Mouse (Mus musculus) ES-E14 (cell line): ENCODE results near the gene Timmdc1.

Source experiments
- CHD2 ChIP-seq: IDR thresholded peaks from 2 replicates; pipeline ENCODE4 v1.6.1; 2014; ENCODE audit warnings: mild to moderate bottlenecking, low read depth, low read length, inconsistent platforms
- HCFC1 ChIP-seq: IDR thresholded peaks from 2 replicates; pipeline ENCODE4 v1.6.1; 2012; ENCODE audit warnings: low read length, inconsistent platforms, borderline replicate concordance; ENCODE audit not compliant: insufficient read depth
- ZNF384 ChIP-seq: IDR thresholded peaks from 2 replicates; pipeline ENCODE4 v1.6.1; 2012; ENCODE audit warnings: low read depth, low read length, inconsistent platforms

- no peak for TF ChIP-seq HCFC1
- no peak for TF ChIP-seq CHD2
- TF ChIP-seq ZNF384, result no peak
Observed at GRCm38 (mm10) chr16:38456812-38457567, 65.5 kb downstream of the Timmdc1 start.
